Mouse (Mus musculus): ENCODE results near the gene Bhlhe40.

Gene Bhlhe40

DNA sequence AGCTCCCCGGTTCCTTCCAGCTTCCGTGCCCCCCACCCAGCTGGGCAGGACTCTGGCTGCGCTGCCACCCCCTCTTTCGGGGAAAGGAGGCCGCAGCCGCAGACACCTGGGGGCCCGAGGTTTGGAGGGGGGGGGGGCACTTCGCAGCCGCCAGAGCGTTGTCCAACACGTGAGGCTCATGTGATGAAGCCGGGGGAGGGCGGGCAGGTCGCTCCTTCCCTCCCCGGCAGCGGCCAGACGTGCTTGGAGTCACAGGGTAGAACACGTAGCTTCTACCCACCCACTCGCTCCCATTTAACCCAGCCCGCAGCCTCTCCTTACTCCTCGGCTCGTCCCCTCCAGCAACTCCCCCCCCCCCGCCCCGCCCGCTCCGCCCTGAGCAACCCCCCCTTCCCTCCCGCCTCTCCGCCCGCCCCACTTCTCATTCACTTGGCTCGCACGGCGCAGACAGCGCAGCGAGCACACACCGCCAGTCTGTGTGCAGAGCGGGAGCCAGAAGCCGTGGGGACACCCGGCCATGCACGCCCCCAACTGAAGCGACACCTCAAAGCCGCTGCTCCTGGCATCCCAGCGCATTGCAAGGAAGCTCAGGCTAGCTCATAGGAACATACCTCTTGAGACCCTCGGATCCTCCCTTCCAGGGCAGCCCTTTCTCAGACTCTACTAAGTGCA, at the start of gene Bhlhe40:
TSS of gene Bhlhe40 (plus strand) at position 424 of the 672 bp plus-strand sequence.
- in situ Hi-C loops (cut with MboI; ENCODE audit: low sequenced_read_pairs): no loop called here

GRCm38 (mm10) chr6:108611663-108612062, 48.8 kb upstream of the Bhlhe40 start:
- in situ Hi-C loops (cut with MboI; ENCODE audit: low sequenced_read_pairs): no loop called here

GRCm38 (mm10) chr6:108618025-108618424, 42.4 kb upstream of the Bhlhe40 start:
- in situ Hi-C loops (cut with MboI; ENCODE audit: low sequenced_read_pairs): no loop called here

DNA sequence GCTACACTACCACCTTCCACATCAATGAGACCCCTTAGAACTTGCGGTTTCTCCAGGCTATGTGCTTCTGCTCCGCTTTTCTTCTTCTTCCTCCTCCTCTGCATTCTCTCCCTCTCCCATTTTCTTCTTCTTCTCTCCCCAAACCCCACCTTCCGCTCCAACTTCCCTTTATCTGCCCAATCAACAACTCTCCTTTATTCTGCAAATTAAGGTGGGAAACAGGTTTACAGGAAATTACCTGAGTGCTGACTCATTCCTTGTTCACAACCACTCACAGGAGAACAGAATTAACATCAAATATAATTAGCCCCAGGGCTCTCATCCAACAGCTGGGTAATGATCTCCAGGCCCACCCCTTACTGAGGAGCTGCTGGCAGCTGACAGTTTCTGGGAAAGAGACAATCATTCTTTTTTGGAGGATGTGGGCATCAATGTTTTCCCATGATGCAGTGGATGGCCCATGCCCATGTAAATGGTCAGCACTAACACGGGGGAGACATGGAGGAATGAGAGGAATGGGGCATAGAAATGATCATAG, 37.3 kb upstream of the Bhlhe40 start:
- in situ Hi-C loops (cut with MboI; ENCODE audit: low sequenced_read_pairs): no loop called here

- in situ Hi-C loops (cut with MboI; ENCODE audit: low sequenced_read_pairs): no loop called here
Observed at GRCm38 (mm10) chr6:108624915-108625314, 35.5 kb upstream of the Bhlhe40 start.

DNA sequence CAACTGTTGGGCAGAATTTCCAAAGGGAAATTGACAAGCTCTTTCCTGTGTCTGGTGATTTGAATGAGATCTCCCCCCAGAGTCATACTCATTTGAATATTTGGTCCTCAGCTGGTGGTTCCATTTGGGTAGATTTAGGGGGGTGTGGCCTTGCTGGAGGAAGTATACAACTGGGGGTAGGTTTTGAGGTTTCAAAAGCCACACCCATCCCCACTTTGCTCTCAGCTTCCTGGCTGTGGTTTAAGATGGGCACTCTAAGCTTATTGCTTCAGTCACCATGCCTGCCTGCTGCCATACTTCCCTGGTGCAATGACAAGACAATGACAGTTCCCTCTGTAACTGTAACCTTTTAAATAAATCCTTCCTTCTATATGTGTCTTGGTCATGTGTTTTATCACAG, 29.7 kb upstream of the Bhlhe40 start:
- in situ Hi-C loops (cut with MboI; ENCODE audit: low sequenced_read_pairs): no loop called here

GRCm38 (mm10) chr6:108638157-108638833, 22.1 kb upstream of the Bhlhe40 start:
- in situ Hi-C loops (cut with MboI; ENCODE audit: low sequenced_read_pairs): no loop called here

DNA sequence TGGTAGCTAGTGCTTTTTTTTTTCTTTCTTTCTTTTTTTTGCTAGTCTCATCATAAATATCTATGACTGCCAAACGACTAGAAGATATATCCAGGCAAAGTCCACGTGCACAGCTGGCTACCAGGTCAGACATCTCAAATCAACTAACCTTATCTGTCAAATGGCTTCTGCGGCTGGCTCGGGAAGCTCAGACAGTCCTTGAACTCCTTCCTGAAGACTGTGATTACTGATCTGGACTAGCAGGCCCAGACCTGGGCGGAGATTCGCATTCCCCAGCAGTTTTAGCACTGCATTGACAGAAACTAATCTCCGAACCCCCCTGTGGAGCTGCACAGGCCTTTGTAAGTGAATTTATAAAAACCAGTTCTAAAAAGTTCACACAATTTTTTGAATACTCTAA, 18.4 kb upstream of the Bhlhe40 start:
- in situ Hi-C loops (cut with MboI; ENCODE audit: low sequenced_read_pairs): no loop called here

- in situ Hi-C loops (cut with MboI; ENCODE audit: low sequenced_read_pairs): no loop called here
Observed at GRCm38 (mm10) chr6:108643035-108643434, 17.4 kb upstream of the Bhlhe40 start.

GRCm38 (mm10) chr6:108644311-108644710, 16.1 kb upstream of the Bhlhe40 start:
- in situ Hi-C loops (cut with MboI; ENCODE audit: low sequenced_read_pairs): no loop called here

DNA sequence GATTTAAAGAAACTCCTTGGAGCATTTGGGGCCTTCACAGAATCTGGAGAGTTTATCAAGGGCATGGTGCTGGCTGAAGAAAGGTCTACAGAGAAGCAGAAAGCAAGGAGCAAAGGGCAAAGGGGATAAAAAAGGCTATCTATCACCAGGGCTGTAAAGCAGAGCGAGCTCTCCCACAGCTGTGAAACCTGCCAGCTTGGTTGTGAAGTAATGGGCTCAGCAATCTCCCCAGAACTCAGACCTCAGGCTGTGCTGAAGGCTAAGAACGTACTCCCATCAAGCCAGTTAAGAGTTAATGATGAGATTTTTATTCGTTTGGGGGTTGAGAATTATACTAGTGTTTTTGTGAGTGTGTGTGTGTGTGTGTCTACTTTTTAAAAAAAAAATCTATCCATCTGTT, 13.3 kb upstream of the Bhlhe40 start:
- in situ Hi-C loops (cut with MboI; ENCODE audit: low sequenced_read_pairs): no loop called here

GRCm38 (mm10) chr6:108648072-108648471, 12.4 kb upstream of the Bhlhe40 start:
- in situ Hi-C loops (cut with MboI; ENCODE audit: low sequenced_read_pairs): no loop called here

- in situ Hi-C loops (cut with MboI; ENCODE audit: low sequenced_read_pairs): no loop called here
Observed at GRCm38 (mm10) chr6:108655861-108656260, 4.6 kb upstream of the Bhlhe40 start.

GRCm38 (mm10) chr6:108658051-108658415, 2.4 kb upstream of the Bhlhe40 start:
- in situ Hi-C loops (cut with MboI; ENCODE audit: low sequenced_read_pairs): no loop called here

- in situ Hi-C loops (cut with MboI; ENCODE audit: low sequenced_read_pairs): no loop called here
Observed at GRCm38 (mm10) chr6:108658416-108659201, 1.8 kb upstream of the Bhlhe40 start.

DNA sequence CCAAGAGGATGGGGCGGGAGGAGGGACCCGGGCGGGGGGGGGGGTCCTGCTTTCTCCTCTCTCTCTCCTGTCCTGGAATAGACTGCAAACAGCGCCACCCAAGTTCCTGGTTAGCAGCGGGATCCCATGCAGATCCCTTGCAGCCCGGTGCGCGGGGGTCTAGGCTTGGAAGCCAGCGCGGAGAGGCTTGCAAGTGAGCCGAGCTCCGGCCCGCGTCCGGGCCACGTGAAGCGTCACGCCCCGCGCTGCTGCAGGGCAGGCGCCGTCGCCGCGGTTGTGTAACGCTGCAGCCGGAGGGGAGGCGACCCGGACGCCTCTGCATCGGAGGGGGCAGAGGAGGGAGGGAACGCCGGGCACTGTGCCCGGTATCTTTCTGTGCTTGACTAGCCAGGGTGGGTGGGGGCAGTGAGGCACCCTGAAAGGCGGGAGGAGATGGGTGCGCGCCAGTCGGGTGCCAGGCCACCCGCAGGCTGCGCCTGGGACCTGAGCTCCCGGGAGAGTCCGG, 1.2 kb upstream of the Bhlhe40 start:
- in situ Hi-C loops (cut with MboI; ENCODE audit: low sequenced_read_pairs): no loop called here

DNA sequence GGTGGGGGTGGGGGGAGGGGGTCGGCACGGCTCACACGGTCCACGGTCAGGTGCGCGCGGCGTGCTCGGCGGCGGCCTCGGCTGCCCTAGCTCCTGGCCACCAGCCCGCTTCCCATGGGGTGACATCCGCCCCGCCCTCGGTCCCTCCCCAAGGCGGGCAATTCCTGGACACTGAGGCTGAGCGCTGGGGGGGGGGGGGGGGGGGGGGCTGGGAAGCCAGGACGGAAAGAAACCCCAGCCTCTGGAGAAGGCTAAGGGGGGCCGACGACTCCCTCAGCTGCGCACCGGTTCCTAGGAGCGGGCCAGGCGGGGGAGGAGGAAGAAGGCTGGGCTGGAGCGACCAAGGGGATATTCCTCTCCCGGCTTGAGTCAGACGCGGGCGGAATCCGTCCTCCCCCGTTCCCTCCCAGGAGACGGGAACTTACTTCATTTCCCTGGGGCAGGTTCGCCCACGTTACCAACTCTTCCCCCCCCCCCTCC, 663 bp upstream of the Bhlhe40 start:
- in situ Hi-C loops (cut with MboI; ENCODE audit: low sequenced_read_pairs): no loop called here

GRCm38 (mm10) chr6:108660878-108661389, 505 bp downstream of the Bhlhe40 start:
- in situ Hi-C loops (cut with MboI; ENCODE audit: low sequenced_read_pairs): no loop called here

DNA sequence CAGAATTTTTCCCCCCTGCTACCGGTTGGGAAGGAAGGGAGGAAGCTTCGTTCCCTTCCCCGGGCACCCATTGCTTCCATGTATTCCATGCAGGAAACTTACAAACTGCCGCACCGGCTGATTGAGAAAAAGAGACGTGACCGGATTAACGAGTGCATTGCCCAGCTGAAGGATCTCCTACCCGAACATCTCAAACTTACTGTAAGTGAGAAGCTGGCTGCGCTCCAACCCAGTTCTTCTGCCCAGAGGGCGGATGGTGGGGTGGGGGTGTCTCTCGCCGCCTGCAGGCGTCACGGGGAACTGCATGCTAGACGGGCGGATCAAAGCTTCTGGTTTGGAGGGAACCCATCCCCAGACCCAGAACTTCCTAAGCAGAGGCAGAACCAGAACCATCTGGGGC, 983 bp downstream of the Bhlhe40 start:
- in situ Hi-C loops (cut with MboI; ENCODE audit: low sequenced_read_pairs): no loop called here

- in situ Hi-C loops (cut with MboI; ENCODE audit: low sequenced_read_pairs): no loop called here
Observed at GRCm38 (mm10) chr6:108661890-108662289, 1.5 kb downstream of the Bhlhe40 start.

Data from CH12F3 (cell line).